Mouse (Mus musculus) spleen, postnatal 36 days (tissue): ENCODE measurements at regions not wholly inside any gene's neighbourhood (a gene's known extent, or its start where the extent isn't known, plus 50 kb on each side); places are given as distances from the start of the nearest gene placed in this dataset.

ENCODE experiments used
- DNase-seq, 2 experiments: peaks; one replicate each; pipeline ENCODE4 v3.0.0; 2022; ENCODE audit warnings: low spot score in 2 of 2, mixed read lengths in 1 of 2

DNA sequence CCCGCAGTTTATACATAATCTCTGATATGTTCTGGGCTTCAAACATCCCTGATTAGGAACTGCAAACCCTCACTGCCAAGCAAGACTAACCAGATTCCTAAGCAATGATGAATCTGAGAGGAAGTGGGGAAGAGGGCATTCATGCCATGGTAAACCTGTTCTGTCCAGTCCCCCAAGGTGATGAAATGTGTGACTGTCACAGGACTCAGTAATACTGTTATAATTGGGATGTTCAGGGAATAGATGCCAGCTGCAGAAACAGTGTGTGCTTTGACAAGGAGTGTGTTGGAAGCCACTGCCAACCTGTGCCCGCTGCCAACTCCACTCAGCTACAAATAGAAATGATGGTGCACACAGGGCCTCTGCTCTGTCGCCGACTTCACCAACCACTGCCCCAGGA, 466.0 kb downstream of the Efna5 start:
- DNase-seq = no peak

- DNase-seq = no peak
Measured at GRCm38 (mm10) chr17:62412666-62413180, 468.4 kb downstream of the Efna5 start.

DNA sequence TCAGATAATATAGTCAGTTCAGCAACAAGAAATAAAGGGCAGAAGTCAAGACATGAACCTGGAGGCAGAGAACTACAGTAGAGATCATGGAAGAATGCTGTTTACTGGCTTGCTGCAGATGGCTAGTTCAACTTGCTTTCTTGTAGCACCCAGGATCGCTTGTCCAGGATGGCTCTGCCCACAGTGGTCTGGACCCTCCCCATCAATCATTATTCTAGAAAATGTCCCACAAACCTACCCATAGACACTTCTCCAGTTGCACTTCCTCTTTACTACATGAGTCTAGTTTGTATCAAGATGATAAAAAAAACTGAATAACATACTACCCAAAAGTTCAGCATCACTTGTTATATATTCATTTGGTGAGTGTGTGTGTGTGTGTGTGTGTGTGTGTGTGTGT, 477.4 kb downstream of the Efna5 start:
- no peak for DNase-seq

DNA sequence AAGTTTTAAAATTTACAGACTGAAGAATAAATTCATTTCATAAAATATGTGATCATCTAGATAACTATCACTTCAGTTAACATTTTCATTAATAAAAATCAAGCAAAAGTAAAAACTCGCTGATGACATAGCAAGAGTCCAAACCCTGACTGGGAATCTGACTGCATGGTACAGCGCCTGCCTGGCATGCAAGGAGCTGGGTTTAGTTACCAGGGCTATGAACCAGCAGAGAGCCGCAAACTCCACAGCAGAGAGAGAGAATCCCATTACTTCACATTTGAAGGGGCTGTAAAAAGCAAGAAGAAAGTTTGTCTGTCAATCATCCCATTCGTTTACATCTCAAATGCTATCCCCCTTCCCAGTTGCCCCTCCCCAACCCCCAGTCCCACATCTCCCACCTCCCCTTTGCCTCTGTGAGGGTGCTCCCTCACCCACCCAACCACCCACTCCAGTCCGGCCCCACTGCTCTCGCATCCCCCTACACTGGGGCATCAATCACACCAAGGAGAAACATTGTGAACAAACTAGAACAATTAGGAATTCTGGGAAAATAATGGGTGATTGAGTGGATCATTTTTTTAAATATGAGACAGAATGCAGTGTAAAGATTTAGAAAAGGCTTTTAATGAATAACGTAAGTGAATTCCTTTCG, 487.6 kb downstream of the Efna5 start:
- DNase-seq = no peak

DNA sequence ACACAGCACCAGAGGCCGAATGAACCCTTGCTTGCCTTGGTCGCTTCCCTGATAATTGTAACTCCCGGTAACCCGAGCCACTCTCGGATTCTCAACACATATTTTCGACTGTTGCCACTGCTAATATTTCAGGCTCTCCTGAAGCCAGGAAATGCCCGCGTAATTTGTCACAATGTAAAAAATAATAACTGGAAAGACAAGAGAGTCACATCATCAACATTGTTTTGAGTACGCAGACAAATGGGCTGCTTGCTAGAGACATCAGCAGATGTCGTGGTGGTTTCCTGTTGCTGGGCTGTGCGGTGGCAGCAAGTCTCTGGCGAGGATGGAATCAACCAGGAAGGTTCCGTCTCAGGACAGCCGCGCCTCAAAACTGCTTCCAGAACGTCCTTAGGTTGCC, 497.1 kb downstream of the Efna5 start:
- no peak for DNase-seq

- DNase-seq = no peak
Measured at GRCm38 (mm10) chr17:62378868-62379417, 502.2 kb downstream of the Efna5 start.

- DNase-seq = no peak
Measured at GRCm38 (mm10) chr17:62369100-62369499, 512.0 kb downstream of the Efna5 start.

DNA sequence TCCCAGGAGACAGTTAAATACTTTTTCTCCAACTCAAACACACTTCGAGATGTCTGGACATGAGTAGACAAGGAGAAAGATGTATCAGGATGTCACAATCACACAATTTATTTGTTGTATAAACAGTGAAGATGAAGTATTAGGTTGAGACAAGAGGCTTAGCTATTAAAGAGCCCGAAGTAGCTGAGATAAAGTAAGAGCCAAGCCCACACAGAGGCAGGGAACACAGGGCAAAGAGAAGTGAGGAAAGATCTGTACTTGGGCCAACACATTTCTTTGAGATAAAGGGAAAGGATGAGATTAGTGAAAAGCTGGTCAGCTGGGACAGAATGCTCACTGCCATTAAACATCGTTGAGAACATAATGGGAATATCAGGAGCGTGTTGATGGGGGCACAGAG, 513.2 kb downstream of the Efna5 start:
- DNase-seq = no peak

GRCm38 (mm10) chr17:62358323-62358722, 522.8 kb downstream of the Efna5 start:
- no peak for DNase-seq

- no peak for DNase-seq
Measured at GRCm38 (mm10) chr17:62337890-62338557, 543.1 kb downstream of the Efna5 start.

GRCm38 (mm10) chr17:62330226-62330625, 550.9 kb downstream of the Efna5 start:
- no peak for DNase-seq

- DNase-seq = peak in 1 of 2 experiments; percentile 2
Measured at GRCm38 (mm10) chr17:62326844-62327243, 554.3 kb downstream of the Efna5 start.

- DNase-seq = no peak
Measured at GRCm38 (mm10) chr17:62319033-62319432, 562.1 kb downstream of the Efna5 start.

- no peak for DNase-seq
Measured at GRCm38 (mm10) chr17:62310059-62310458, 571.1 kb downstream of the Efna5 start.

GRCm38 (mm10) chr17:62307111-62307510, 574.0 kb downstream of the Efna5 start:
- DNase-seq = no peak

GRCm38 (mm10) chr17:62306524-62306923, 574.6 kb downstream of the Efna5 start:
- DNase-seq = no peak

- DNase-seq = no peak
Measured at GRCm38 (mm10) chr17:62305140-62305539, 576.0 kb downstream of the Efna5 start.

DNA sequence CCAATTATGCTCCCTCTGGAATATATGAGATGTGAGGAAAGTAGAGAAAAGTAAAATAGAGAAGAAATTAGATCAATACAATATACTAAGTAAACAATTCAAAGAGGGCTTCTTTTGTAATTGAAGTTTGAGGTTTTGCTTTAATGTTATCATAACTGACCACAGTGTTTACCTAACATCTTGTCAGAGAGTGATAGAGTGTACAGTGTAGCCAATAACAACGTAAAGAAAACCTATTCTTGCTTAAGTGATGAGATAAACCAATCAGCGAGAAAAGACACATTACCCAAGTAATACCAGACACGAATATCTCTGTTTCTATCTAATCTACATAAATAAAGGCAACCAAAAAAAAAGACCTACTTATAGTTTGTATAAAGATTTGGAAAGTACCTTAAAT, 577.0 kb downstream of the Efna5 start:
- DNase-seq = no peak

DNA sequence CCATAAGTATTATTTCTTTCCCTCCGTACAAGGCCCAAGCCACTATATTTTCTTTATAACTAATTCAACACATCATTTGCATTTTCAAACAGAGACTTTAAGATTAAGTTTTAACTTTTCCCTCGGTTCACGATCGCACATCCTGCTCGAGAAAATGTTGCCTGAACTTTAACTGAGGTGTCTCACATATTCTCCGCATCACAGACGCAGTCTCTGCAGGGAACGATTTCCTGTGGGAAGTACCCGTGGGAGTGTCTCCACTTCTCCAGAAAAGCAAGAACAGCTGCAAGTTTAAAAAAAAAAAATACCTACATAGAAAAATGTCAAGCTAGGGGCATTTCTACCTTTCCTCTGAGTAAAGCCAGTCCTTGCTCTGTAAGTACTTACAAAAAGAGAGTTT, 581.2 kb downstream of the Efna5 start:
- no peak for DNase-seq

- DNase-seq = no peak
Measured at GRCm38 (mm10) chr17:62297393-62298060, 583.6 kb downstream of the Efna5 start.

GRCm38 (mm10) chr17:62295412-62295811, 585.7 kb downstream of the Efna5 start:
- no peak for DNase-seq

DNA sequence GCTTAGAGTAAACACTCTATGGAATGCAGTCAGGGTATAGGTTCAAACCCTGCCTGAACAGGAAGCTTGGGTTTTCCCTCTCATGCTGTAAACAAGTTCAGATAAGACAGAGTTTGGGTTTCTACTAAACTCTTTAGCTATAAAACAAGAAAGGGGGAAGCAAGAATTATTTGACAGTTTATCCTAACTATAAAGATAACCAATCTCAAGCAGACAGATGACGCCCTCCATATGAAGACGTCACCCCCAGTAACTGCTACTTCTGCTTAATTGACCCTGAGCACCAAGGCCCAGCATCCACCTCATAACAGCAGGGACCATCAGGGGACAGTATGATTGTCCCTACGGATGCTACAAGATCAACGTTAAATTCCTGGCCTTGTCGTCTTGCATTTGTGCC, 588.4 kb downstream of the Efna5 start:
- no peak for DNase-seq

- DNase-seq = no peak
Measured at GRCm38 (mm10) chr17:62287666-62288065, 593.5 kb downstream of the Efna5 start.
